Mouse (Mus musculus) hindlimb bud, embryonic 11.5 days (tissue): ENCODE results near the gene Slc35f3.

Experiments used
- DNase-seq: peaks from one replicate; pipeline ENCODE4 v3.0.0-alpha.2; 2012; ENCODE audit warnings: low read depth, low spot score; ENCODE audit errors: extremely low spot score

Slc35f3 gene

GRCm38 (mm10) chr8:126326731-126327130 lies 28.4 kb downstream of the Slc35f3 start:
- no peak for DNase-seq

DNA sequence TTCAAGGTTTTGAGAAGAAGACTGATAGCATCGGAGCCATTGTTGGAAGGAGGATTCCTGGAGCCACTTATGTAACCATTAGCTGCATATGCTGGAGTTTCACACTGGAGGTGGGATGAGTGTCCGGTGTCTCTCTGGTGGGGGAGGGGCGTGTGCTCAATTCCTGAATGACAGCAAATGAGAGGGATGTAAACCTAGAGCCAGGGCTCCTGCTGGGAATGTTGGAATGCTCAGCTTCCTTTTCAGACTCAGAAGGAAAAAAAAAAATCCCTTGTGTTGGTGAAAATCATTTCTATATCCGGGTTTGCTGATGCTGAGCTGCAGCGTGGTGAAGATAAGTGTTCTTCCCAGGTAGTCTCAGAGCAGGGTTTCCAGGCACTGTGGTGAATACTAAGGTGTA lies 29.4 kb downstream of the Slc35f3 start:
- no peak for DNase-seq

- no peak for DNase-seq
Measured at GRCm38 (mm10) chr8:126338864-126339263, 40.5 kb downstream of the Slc35f3 start.

GRCm38 (mm10) chr8:126339357-126339756 lies 41.0 kb downstream of the Slc35f3 start:
- DNase-seq, result no peak

DNA sequence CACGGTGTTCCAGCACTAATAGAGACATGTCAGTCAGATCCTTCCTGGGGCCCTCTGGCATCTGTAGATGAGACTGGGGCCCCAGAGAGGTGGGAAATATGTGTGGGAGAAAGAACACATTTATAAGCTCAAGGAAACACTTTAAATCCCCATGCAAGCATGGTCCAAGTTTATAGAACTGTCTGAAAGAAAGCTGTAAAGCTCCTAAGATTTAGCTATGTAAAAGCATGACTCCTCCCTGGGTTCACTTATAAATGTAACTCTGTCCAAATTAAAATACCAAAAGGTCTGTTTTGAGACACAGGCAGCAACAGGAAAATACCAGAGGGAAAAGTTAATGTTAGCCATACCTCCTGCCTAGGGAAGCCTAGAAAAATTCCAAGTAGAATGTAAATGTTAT lies 42.8 kb downstream of the Slc35f3 start:
- no peak for DNase-seq

GRCm38 (mm10) chr8:126343427-126343826 lies 45.1 kb downstream of the Slc35f3 start:
- DNase-seq, result no peak

- DNase-seq, result no peak
Measured at GRCm38 (mm10) chr8:126345100-126345499, 46.7 kb downstream of the Slc35f3 start.

- no peak for DNase-seq
Measured at GRCm38 (mm10) chr8:126353259-126353658, 54.9 kb downstream of the Slc35f3 start.

- DNase-seq, result no peak
Measured at GRCm38 (mm10) chr8:126357946-126358345, 59.6 kb downstream of the Slc35f3 start.

- no peak for DNase-seq
Measured at GRCm38 (mm10) chr8:126359296-126359695, 60.9 kb downstream of the Slc35f3 start.

- DNase-seq, result no peak
Measured at GRCm38 (mm10) chr8:126360106-126360505, 61.7 kb downstream of the Slc35f3 start.

- no peak for DNase-seq
Measured at GRCm38 (mm10) chr8:126360701-126361100, 62.3 kb downstream of the Slc35f3 start.

DNA sequence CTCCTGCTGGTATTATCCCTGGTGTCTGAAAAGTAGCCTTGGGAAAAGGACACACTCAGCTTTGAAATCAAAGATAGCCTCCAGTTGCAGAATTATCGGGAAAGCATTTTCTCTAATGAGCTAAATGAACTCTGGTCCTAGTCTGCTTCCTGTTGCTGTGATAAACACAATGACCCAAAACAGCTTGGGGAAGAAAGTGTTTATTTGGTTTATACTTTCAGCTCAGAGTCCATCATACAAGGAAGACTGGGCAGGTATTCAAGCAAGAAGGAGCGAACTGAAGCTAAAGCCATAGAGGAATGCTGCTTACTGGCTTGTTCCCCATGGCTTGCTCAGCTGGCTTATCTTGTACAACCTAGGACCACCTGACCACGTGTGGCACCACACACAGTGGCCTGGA lies 67.9 kb downstream of the Slc35f3 start:
- DNase-seq, result no peak

DNA sequence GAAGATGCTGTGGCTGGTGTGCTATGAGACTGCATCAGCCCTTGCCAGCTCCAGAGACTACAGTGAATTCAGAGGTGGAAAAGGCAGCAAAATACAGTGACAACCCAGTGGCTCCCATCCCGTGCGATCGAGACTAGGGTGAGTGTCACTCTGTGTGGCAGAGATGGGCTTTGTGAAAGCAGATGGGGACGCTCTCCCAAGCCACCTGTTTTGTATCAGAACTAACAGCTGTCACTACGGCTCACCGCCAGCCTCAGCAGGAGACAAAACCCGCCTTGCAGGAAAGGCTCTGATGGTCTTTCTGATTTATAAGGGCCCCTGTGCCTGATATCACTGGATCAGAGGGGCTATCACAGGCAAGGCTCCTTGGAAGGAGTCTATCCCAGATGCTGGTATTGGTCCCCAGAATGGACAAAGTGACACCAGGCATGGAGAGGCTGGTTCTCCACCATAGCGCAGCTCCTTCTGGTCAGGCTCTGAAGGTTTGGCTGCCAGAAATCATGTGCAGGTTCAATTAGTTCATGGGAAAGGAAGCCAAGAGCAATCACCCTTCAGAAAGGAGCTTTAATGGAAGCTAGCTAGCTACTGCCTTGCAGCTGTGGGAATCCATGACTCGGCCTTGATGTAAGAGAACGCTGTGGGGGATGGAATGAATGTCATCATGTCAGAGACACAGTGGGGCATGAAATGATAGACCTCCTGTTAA lies 70.1 kb downstream of the Slc35f3 start:
- DNase-seq, result no peak

- DNase-seq, result no peak
Measured at GRCm38 (mm10) chr8:126371871-126372270, 73.5 kb downstream of the Slc35f3 start.

DNA sequence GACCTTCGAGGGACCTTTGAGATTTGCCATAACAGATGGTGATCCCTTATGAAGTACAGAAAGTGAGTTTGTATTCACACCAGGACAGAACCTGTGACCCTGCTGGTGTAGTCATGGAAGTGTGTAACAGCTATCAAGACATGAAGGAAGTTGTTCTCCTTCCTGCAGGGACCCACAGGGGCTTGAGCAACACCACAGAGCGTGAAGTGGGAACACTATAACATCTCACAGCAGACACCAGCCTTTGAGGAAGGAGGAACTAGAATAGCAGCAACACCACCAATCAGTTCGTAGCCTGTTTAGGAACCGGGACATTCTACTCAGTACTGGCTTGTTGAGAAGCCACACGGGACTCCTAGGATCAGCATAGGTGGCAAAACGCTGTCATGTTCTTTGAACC lies 81.2 kb downstream of the Slc35f3 start:
- DNase-seq, result no peak

DNA sequence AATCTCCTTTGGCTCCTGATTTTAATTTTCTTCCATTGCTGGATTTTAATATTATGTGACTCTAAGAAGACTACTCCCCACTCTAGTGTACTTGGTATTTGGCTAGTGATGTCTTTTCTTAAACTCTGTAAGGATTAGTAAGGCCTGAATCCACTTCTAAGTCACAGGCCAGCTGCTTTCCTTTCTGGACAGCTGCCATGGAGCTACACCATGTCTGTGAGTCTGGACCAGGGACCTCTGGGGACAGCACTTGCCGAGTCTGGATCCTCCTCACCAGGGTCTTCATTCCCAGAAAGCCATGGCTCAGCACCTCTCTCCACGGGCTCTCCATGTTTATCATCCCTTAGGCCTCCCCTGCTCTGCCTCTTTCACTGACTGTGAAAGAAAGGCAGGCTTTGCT lies 81.8 kb downstream of the Slc35f3 start:
- no peak for DNase-seq

- no peak for DNase-seq
Measured at GRCm38 (mm10) chr8:126381299-126381698, 82.9 kb downstream of the Slc35f3 start.

DNA sequence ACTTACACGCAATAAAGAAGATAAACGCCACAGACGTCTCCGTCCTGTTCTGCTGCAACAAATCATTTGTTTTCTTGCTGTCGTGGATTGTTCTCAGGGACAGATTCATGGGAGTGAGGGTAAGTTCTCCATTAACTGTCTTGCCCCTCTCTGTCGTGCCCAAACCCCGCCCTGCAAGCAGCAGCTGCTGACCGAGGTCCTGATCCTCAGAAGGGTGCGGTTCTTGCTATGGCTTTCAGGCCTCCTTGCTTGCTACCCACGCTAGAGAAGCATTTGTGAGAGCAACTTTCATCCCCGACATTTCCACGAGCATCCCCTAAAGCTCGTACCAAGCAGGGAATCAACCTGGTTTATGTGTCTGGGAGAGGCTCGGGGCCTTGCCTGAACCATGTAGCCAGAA lies 83.9 kb downstream of the Slc35f3 start:
- DNase-seq, result no peak

GRCm38 (mm10) chr8:126382749-126383148 lies 84.4 kb downstream of the Slc35f3 start:
- DNase-seq, result no peak

GRCm38 (mm10) chr8:126387566-126387965 lies 89.2 kb downstream of the Slc35f3 start:
- DNase-seq, result no peak

DNA sequence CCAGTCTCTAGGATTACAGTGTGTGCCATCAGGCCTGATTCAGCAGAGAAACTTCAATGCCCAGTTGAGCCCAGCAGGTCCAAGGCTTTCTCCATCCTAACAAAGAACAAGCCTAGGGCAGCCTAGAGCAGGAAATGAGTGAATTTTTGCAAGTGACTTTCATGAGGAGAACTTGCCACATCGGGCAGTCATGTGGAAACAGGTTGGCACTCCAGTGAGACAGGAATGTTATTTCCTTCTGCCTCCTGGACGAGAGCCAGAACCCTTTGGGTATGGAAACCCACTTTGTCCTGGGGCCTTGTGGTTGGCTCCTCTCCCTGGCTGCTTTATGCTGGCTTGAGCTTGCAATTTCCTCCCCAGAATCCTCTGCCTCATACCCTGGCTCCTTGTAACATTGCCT lies 93.2 kb downstream of the Slc35f3 start:
- no peak for DNase-seq

DNA sequence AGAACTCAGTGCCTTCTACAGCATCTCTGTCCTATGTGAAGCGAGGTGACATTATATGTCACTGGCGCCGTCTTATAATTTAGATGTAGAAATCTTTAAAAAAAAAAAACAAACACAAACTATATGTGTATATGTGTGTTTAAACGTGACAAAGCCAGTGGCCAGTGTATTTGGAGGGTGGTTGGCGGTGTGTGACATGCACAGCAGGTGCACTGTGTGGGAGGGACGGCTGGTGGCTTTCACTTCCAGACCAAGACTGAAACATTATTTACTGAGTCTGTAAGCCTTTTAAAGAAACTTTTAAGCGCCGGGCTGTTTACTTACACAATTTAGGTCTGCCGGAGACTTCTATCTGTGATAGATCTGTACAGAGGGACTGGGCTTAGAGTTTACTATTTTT lies 97.0 kb downstream of the Slc35f3 start:
- DNase-seq, result no peak
